Mouse (Mus musculus): Measurements from ENCODE around the gene H13.

The H13 gene

GRCm38 (mm10) chr2:152734984-152735383 is 65.7 kb downstream of the H13 start:
- DNase-seq (ENCODE audit: low spot score): peak; percentile 65

GRCm38 (mm10) chr2:152736090-152736601 is 66.9 kb downstream of the H13 start, which contains the start of gene Id1:
Gene Id1 (plus strand): TSS chr2:152736251.
- peak; percentile 89 for DNase-seq (ENCODE audit: low spot score)

- peak; percentile 58 for DNase-seq (ENCODE audit: low spot score)
These were observed 67.5 kb downstream of the H13 start for GRCm38 (mm10) chr2:152736748-152737147.

- DNase-seq (ENCODE audit: low spot score): no peak
These were observed 68.3 kb downstream of the H13 start for GRCm38 (mm10) chr2:152737306-152738221.

GRCm38 (mm10) chr2:152738341-152738740 is 69.1 kb downstream of the H13 start:
- no peak for DNase-seq (ENCODE audit: low spot score)

GRCm38 (mm10) chr2:152739031-152739841 is 70.0 kb downstream of the H13 start:
- DNase-seq (ENCODE audit: low spot score): peak; percentile 12

GRCm38 (mm10) chr2:152739842-152740260 is 70.6 kb downstream of the H13 start:
- DNase-seq (ENCODE audit: low spot score): peak; percentile 62

GRCm38 (mm10) chr2:152740490-152740889 is 71.2 kb downstream of the H13 start:
- no peak for DNase-seq (ENCODE audit: low spot score)

- DNase-seq (ENCODE audit: low spot score): no peak
These were observed 72.1 kb downstream of the H13 start for GRCm38 (mm10) chr2:152741153-152742041.

- peak; percentile 76 for DNase-seq (ENCODE audit: low spot score)
These were observed 73.2 kb downstream of the H13 start for GRCm38 (mm10) chr2:152742435-152742834.

GRCm38 (mm10) chr2:152753944-152754711 is 84.9 kb downstream of the H13 start, which contains the start of gene Cox4i2:
Gene Cox4i2 (plus strand): TSS chr2:152754173.
- no peak for DNase-seq (ENCODE audit: low spot score)

- no peak for DNase-seq (ENCODE audit: low spot score)
These were observed 87.5 kb downstream of the H13 start for GRCm38 (mm10) chr2:152756474-152757393.

GRCm38 (mm10) chr2:152757478-152757877 is 88.2 kb downstream of the H13 start:
- no peak for DNase-seq (ENCODE audit: low spot score)

Data from c-Kit-positive CD71-positive TER-119-positive erythroid progenitor cells, embryonic 14.5 days (primary cell).